Mouse (Mus musculus) forebrain, embryonic 13.5 days (tissue): ENCODE results near the gene Tcaim. TPM values are rescaled to one million over a fixed set of nuclear protein-coding genes. Genes with fewer than 3 reads are reported as not detected.
"Not testable (repeated sequence)": the region's sequence is repeated elsewhere in the genome, so short reads cannot be mapped to it uniquely, and the experiment has no call there.

Source experiments
- ATAC-seq: fragments of 200-750 bp; cut with Nextera tagmentation; 2 replicates; pipeline ENCODE4 v1.8.0; 2017
- H3K27ac ChIP-seq: fragments of 300-500 bp; sonication (generic); 2 replicates; pipeline ENCODE4 v1.5.1; 2015; ENCODE audit warnings: inconsistent platforms, mild to moderate bottlenecking, moderate library complexity
- H3K27me3 ChIP-seq: fragments of 300-500 bp; sonication (generic); 2 replicates; pipeline ENCODE4 v1.6.1; 2015; ENCODE audit warnings: mild to moderate bottlenecking, inconsistent platforms
- H3K36me3 ChIP-seq: fragments of 300-500 bp; sonication (generic); 2 replicates; pipeline ENCODE4 v1.6.1; 2015; ENCODE audit warnings: mild to moderate bottlenecking, inconsistent platforms; ENCODE audit not compliant: poor library complexity, severe bottlenecking
- H3K4me1 ChIP-seq: fragments of 300-500 bp; sonication (generic); 2 replicates; pipeline ENCODE4 v1.6.1; 2015; ENCODE audit warnings: inconsistent platforms
- H3K4me2 ChIP-seq: fragments of 300-500 bp; sonication (generic); 2 replicates; pipeline ENCODE4 v1.6.1; 2015; ENCODE audit warnings: inconsistent platforms, mild to moderate bottlenecking, moderate library complexity
- H3K4me3 ChIP-seq: fragments of 300-500 bp; sonication (generic); 2 replicates; pipeline ENCODE4 v1.5.1; 2015; ENCODE audit warnings: mild to moderate bottlenecking, inconsistent platforms
- H3K9ac ChIP-seq: fragments of 300-500 bp; sonication (generic); 2 replicates; pipeline ENCODE4 v1.6.1; 2015; ENCODE audit warnings: mild to moderate bottlenecking, inconsistent platforms
- H3K9me3 ChIP-seq: fragments of 300-500 bp; sonication (generic); replicated peaks from 2 replicates; pipeline ENCODE4 v1.6.1; 2016; ENCODE audit warnings: inconsistent platforms
- WGBS: fragments of 180-500 bp; shearing (Covaris S2); methylation state at CpG from one replicate; pipeline ENCODE4 v1.1.7; 2015; 5-methylcytosine and 5-hydroxymethylcytosine counted together
- polyA plus RNA-seq: library from polyadenylated mRNA; unstranded; fragments of >200 nt; fragmentation: Nextera tagmentation; extraction: Ambion mirVana; gene quantifications from 2 replicates; pipeline ENCODE4 v1.2.1, GENCODE M21; 2015

The Tcaim gene
- polyA plus RNA-seq, 1 experiment from 2014 or later: 7.0 TPM

GRCm38 (mm10) chr9:122826743-122827142 lies 21.4 kb downstream of the Tcaim start:
- Histone ChIP-seq H3K27me3 (no peaks in the 10 kb centered on the region), H3K27ac (no peak overlapping the region), H3K4me3 (no peak overlapping the region), H3K36me3 (peaks cover 51% of the 10 kb centered on the region), H3K4me2 (no peak overlapping the region), H3K4me1 (no peaks in the 10 kb centered on the region), H3K9me3 (no peaks in the 10 kb centered on the region), H3K9ac (no peak overlapping the region)
- WGBS: 95% methylated on average over 4 of the region's 4 CpGs
- no peak for ATAC-seq

- 82% methylated on average over 4 of the region's 4 CpGs for WGBS
- Histone ChIP-seq H3K27me3 (no peaks in the 10 kb centered on the region), H3K36me3 (peaks cover 47% of the 10 kb centered on the region), H3K9me3 (no peaks in the 10 kb centered on the region), H3K4me3 (no peak overlapping the region), H3K27ac (no peak overlapping the region), H3K9ac (no peak overlapping the region), H3K4me1 (no peaks in the 10 kb centered on the region), H3K4me2 (no peak overlapping the region)
- ATAC-seq: no peak
These were observed 24.6 kb downstream of the Tcaim start for GRCm38 (mm10) chr9:122829826-122830380.

- ATAC-seq: 0 out of 2 replicates have a peak, but pooled peaks have one; percentile 43
- no peaks in the 10 kb centered on the region for H3K9me3 ChIP-seq
- peak overlapping the region; percentile 30; the same call in 1 of the 2 replicates for H3K9ac ChIP-seq
- H3K27ac ChIP-seq: peak overlapping the region; percentile 77
- H3K4me1 ChIP-seq: peaks cover 24% of the 10 kb centered on the region
- no peaks in the 10 kb centered on the region for H3K27me3 ChIP-seq
- 56% methylated on average over 9 of the region's 9 CpGs for WGBS
- no peak overlapping the region for H3K4me3 ChIP-seq
- H3K36me3 ChIP-seq: peaks cover 9% of the 10 kb centered on the region
- H3K4me2 ChIP-seq: no peak overlapping the region; the same call in 1 of the 2 replicates
These were observed 30.8 kb downstream of the Tcaim start for GRCm38 (mm10) chr9:122836126-122836525.

GRCm38 (mm10) chr9:122836790-122837189 lies 31.5 kb downstream of the Tcaim start:
- peak overlapping the region; percentile 25; the same call in 1 of the 2 replicates for H3K4me2 ChIP-seq
- no peaks in the 10 kb centered on the region for H3K9me3 ChIP-seq
- peaks cover 9% of the 10 kb centered on the region for H3K36me3 ChIP-seq
- peak overlapping the region; percentile 77 for H3K27ac ChIP-seq
- peaks cover 24% of the 10 kb centered on the region for H3K4me1 ChIP-seq
- H3K9ac ChIP-seq: peak overlapping the region; percentile 30
- WGBS: 32% methylated on average over 6 of the region's 6 CpGs
- ATAC-seq: peak; percentile 94
- no peak overlapping the region for H3K4me3 ChIP-seq
- no peaks in the 10 kb centered on the region for H3K27me3 ChIP-seq

GRCm38 (mm10) chr9:122837216-122837615 lies 31.9 kb downstream of the Tcaim start:
- peaks cover 9% of the 10 kb centered on the region for H3K36me3 ChIP-seq
- H3K9ac ChIP-seq: no peak overlapping the region
- H3K9me3 ChIP-seq: no peaks in the 10 kb centered on the region
- H3K4me2 ChIP-seq: 0 out of 2 replicates have a peak overlapping the region, but pooled peaks have one; percentile 25
- no peak overlapping the region for H3K4me3 ChIP-seq
- peak overlapping the region; percentile 77 for H3K27ac ChIP-seq
- WGBS: 84% methylated on average over 4 of the region's 4 CpGs
- no peaks in the 10 kb centered on the region for H3K27me3 ChIP-seq
- peaks cover 24% of the 10 kb centered on the region for H3K4me1 ChIP-seq
- ATAC-seq: peak; percentile 47; the same call in 1 of the 2 replicates

- H3K9ac ChIP-seq: peak overlapping the region; percentile 21; the same call in 1 of the 2 replicates
- peaks cover 9% of the 10 kb centered on the region for H3K36me3 ChIP-seq
- WGBS: 29% methylated on average over 16 of the region's 16 CpGs
- H3K27ac ChIP-seq: peak overlapping the region; percentile 77
- H3K4me1 ChIP-seq: peaks cover 24% of the 10 kb centered on the region
- H3K27me3 ChIP-seq: no peaks in the 10 kb centered on the region
- H3K4me3 ChIP-seq: no peak overlapping the region
- H3K4me2 ChIP-seq: peak overlapping the region; percentile 7; the same call in 1 of the 2 replicates
- peak; percentile 65; the same call in 1 of the 2 replicates for ATAC-seq
- H3K9me3 ChIP-seq: no peaks in the 10 kb centered on the region
These were observed 32.3 kb downstream of the Tcaim start for GRCm38 (mm10) chr9:122837680-122838079.

- Histone ChIP-seq H3K27me3 (no peaks in the 10 kb centered on the region), H3K4me2 (no peak within 1 kb of the TSS), H3K9me3 (0 out of 2 replicates have a peak, but pooled peaks cover 3% of the 10 kb centered on the region), H3K36me3 (peaks cover 6% of the 10 kb centered on the region), H3K27ac (no peak within 1 kb of the TSS), H3K9ac (no peak within 1 kb of the TSS), H3K4me1 (peaks cover 8% of the 10 kb centered on the region), H3K4me3 (no peak within 1 kb of the TSS)
- 91% methylated on average over 3 of the region's 3 CpGs for WGBS
- no peak for ATAC-seq
These were observed 38.4 kb downstream of the Tcaim start, which contains the start of gene Gm35549 for GRCm38 (mm10) chr9:122843760-122844159. Gm35549 (minus strand) TSS chr9:122844035.

GRCm38 (mm10) chr9:122845621-122846020 lies 40.3 kb downstream of the Tcaim start:
- 79% methylated on average over 3 of the region's 3 CpGs for WGBS

GRCm38 (mm10) chr9:122846156-122846555 lies 40.8 kb downstream of the Tcaim start:
- H3K36me3 ChIP-seq: peaks cover 29% of the 10 kb centered on the region
- no peak overlapping the region for H3K4me3 ChIP-seq
- peak overlapping the region; percentile 48; the same call in 1 of the 2 replicates for H3K27ac ChIP-seq
- H3K4me2 ChIP-seq: no peak overlapping the region
- H3K9ac ChIP-seq: no peak overlapping the region
- H3K4me1 ChIP-seq: peaks cover 8% of the 10 kb centered on the region
- H3K9me3 ChIP-seq: 0 out of 2 replicates have a peak, but pooled peaks cover 3% of the 10 kb centered on the region
- peak; percentile 59; the same call in 1 of the 2 replicates for ATAC-seq
- no peaks in the 10 kb centered on the region for H3K27me3 ChIP-seq

More at GRCm38 (mm10) chr9:122845621-122846020, 40.3 kb downstream of the Tcaim start:
- peaks cover 24% of the 10 kb centered on the region for H3K36me3 ChIP-seq
- H3K27me3 ChIP-seq: no peaks in the 10 kb centered on the region
- H3K4me2 ChIP-seq: no peak overlapping the region
- H3K4me1 ChIP-seq: peaks cover 8% of the 10 kb centered on the region
- 0 out of 2 replicates have a peak, but pooled peaks cover 3% of the 10 kb centered on the region for H3K9me3 ChIP-seq
- H3K27ac ChIP-seq: peak overlapping the region; percentile 48; the same call in 1 of the 2 replicates
- H3K4me3 ChIP-seq: no peak overlapping the region
- ATAC-seq: no peak
- no peak overlapping the region for H3K9ac ChIP-seq

- not testable (repeated sequence) for H3K4me3 ChIP-seq, H3K27me3 ChIP-seq, H3K9me3 ChIP-seq, H3K27ac ChIP-seq, H3K4me2 ChIP-seq, H3K9ac ChIP-seq, H3K4me1 ChIP-seq, ATAC-seq
- 96% methylated on average over 7 of the region's 8 CpGs for WGBS
- H3K36me3 ChIP-seq: peaks cover 46% of the 10 kb centered on the region
These were observed 42.5 kb downstream of the Tcaim start for GRCm38 (mm10) chr9:122847811-122848311.

- Histone ChIP-seq H3K36me3 (peaks cover 96% of the 10 kb centered on the region), H3K4me1 (no peaks in the 10 kb centered on the region), H3K9ac (no peak overlapping the region), H3K9me3 (no peaks in the 10 kb centered on the region), H3K27ac (no peak overlapping the region), H3K4me3 (no peak overlapping the region), H3K4me2 (no peak overlapping the region), H3K27me3 (no peaks in the 10 kb centered on the region)
- no peak for ATAC-seq
- WGBS: 91% methylated on average over 7 of the region's 7 CpGs
These were observed 49.2 kb downstream of the Tcaim start for GRCm38 (mm10) chr9:122854526-122854925.

- not testable (repeated sequence) for ATAC-seq, H3K27ac ChIP-seq, H3K4me3 ChIP-seq, H3K4me1 ChIP-seq, H3K9ac ChIP-seq, H3K9me3 ChIP-seq, H3K4me2 ChIP-seq, H3K27me3 ChIP-seq
- WGBS: 93% methylated on average over 2 of the region's 7 CpGs
- peaks cover 96% of the 10 kb centered on the region for H3K36me3 ChIP-seq
These were observed 49.8 kb downstream of the Tcaim start for GRCm38 (mm10) chr9:122855141-122855540.
